Mouse (Mus musculus) lung, adult 2 months (tissue): Measurements from ENCODE around the gene Trappc6a.

ENCODE experiments used
- CTCF ChIP-seq: fragments of 200-500 bp; IDR thresholded peaks from 2 replicates; pipeline ENCODE4 v1.5.1; 2011; ENCODE audit warnings: mild to moderate bottlenecking, low read length, control low read depth; ENCODE audit not compliant: insufficient read depth
- POLR2A ChIP-seq: fragments of 200-500 bp; IDR thresholded peaks from 2 replicates; pipeline ENCODE4 v1.6.1; 2011; ENCODE audit warnings: low read depth, mild to moderate bottlenecking, control low read depth, low read length, borderline replicate concordance; ENCODE audit errors: extremely low read depth

DNA sequence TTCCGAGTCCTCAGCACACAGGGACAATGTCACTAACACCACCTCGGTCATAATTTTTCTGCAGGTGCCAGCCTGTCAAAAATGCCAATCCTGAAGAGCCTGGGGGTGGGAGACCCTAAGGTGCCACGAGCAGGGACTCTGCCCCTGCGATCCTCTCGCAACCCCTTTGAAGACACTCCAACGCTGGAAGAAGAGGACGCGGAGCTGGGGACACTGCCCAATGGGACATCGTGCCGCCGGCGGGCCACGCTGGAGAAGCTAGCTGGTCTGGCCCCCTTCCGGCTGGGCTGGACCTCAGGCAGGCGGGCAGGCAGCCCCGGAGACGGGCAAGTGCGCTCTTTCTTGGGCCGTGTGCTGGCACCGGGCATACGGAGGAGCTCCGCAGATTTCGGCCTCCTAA, 38.8 kb upstream of the Trappc6a start:
- TF ChIP-seq POLR2A (no peak), CTCF (no peak)
